Comparison of ENCODE assay signal across 29 mouse cellular contexts in the genomic region with DNA sequence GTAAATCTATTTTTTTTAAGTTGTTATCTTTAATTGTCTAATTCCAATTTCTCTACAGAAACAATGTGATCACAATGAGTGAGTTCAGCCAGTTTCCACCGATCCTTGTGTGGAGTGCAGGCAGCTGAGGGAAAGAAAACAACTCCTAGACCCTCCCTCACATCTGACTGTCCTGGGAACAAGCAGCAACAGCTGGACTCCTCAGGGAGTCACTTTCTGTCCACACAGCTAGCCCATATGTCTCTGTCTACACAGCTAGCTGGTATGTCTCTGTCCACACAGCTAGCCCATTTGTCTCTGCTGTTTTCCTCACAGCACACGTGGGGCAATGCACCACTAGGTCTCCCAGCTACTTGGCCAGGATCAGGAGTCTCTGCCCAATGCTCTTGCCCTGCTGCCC. TPM values are rescaled to one million over a fixed set of nuclear protein-coding genes. Genes with fewer than 3 reads are reported as not detected.
"Had no signal": no experiment of that assay in that cellular context is flagged by ENCODE, and none has a peak within 500 bp of the region (broad histone marks: within the 10 kb centered on the region; RNA-seq: fewer than 3 reads in every experiment).

No protein-coding gene starts in this region.

- ATAC-seq: hindbrain, embryonic 16.5 days; inflammation-experienced regulatory T-cells, adult 6 months; intestine, embryonic 15.5 days; intestine, postnatal 0 days had no signal

- H3K4me2 ChIP-seq: heart, embryonic 11.5 days; heart, embryonic 13.5 days; hindbrain, embryonic 12.5 days; hindbrain, embryonic 14.5 days; intestine, embryonic 15.5 days; limb, embryonic 13.5 days; liver, embryonic 11.5 days; liver, embryonic 13.5 days; liver, embryonic 15.5 days had no signal

- H3K27me3 ChIP-seq: heart, embryonic 13.5 days; hindbrain, embryonic 12.5 days; intestine, embryonic 15.5 days; limb, embryonic 13.5 days; liver, embryonic 13.5 days; liver, embryonic 15.5 days had no signal

- DNase-seq: gastrocnemius, postnatal 14 days; gastrocnemius, postnatal 36 days; heart, adult 18-20 months; heart, postnatal 10 days; kidney, adult 18-20 months; kidney, adult 8-10 months; kidney, postnatal 10 days; kidney, postnatal 25 days; kidney, postnatal 4 days; liver; liver, embryonic 13.5 days had no signal

- H3K4me3 ChIP-seq: heart, embryonic 13.5 days; hindbrain, embryonic 12.5 days; intestine, embryonic 15.5 days; layer of hippocampus, adult 2 months; left cerebral cortex, adult 2 months; limb, embryonic 13.5 days; liver, embryonic 13.5 days; liver, embryonic 15.5 days had no signal

- H3K9me3 ChIP-seq: heart, embryonic 13.5 days; hindbrain, embryonic 12.5 days; intestine, embryonic 15.5 days; limb, embryonic 13.5 days; liver, embryonic 13.5 days; liver, embryonic 15.5 days had no signal

- H3K9ac ChIP-seq: heart, embryonic 13.5 days; hindbrain, embryonic 12.5 days; hindbrain, embryonic 14.5 days; intestine, embryonic 15.5 days; limb, embryonic 13.5 days; liver, embryonic 13.5 days; liver, embryonic 15.5 days had no signal

- H3K27ac ChIP-seq: heart, embryonic 13.5 days; hindbrain, embryonic 12.5 days; hindbrain, embryonic 14.5 days; intestine, embryonic 15.5 days; layer of hippocampus, adult 2 months; left cerebral cortex, adult 2 months; limb, embryonic 13.5 days; liver, embryonic 13.5 days; liver, embryonic 15.5 days had no signal

- H3K4me1 ChIP-seq: heart, embryonic 13.5 days; hindbrain, embryonic 12.5 days; intestine, embryonic 15.5 days had no signal

RNA-seq across cellular contexts. Expression of gene Fscn2, which starts 36.3 kb away (rescaled TPM):
- polyA plus RNA-seq: liver, embryonic 13.5 days; liver, embryonic 15.5 days had no signal

RNA-seq across cellular contexts. Expression of gene Tspan10, which starts 44.8 kb away (rescaled TPM):
- polyA plus RNA-seq: gonadal fat pad, adult 2 months; heart, embryonic 11.5 days; heart, embryonic 13.5 days; heart, embryonic 16.5 days; hindbrain, embryonic 12.5 days; hindbrain, embryonic 14.5 days; hindbrain, embryonic 16.5 days; intestine, embryonic 15.5 days; intestine, postnatal 0 days; kidney, embryonic 14.5 days; kidney, embryonic 16.5 days; limb, embryonic 11.5 days; limb, embryonic 13.5 days; liver, embryonic 13.5 days; liver, embryonic 15.5 days had no signal
